21 mouse cellular contexts compared by ENCODE assay signal in the genomic region with DNA sequence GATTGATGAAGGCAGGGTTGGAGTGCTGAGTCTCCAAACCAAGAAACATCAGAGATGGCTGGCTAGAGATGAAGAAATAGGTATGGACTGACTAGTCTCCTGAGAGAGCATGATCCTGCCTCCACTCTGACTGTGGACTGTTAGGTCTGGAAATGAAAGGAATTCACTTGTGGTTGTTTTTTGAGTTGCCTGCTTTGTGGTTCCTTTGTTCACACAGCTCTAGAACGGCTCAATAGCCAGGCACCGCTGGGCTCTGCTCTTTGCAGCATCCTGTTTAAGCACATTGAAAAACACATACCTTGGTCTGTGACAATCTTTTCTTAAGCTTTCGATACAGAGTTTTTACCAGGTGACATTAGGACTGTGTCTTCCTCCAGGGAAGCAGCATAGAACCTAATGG.
"Had no signal": no experiment of that assay in that cellular context is flagged by ENCODE, and none has a peak within 500 bp of the region (broad histone marks: within the 10 kb centered on the region; RNA-seq: fewer than 3 reads in every experiment).

No protein-coding gene starts in this region.

- H3K4me2 ChIP-seq: limb, embryonic 15.5 days; liver, embryonic 11.5 days; lung, embryonic 14.5 days; midbrain, embryonic 13.5 days; neural tube, embryonic 12.5 days; neural tube, embryonic 15.5 days had no signal

- H3K27me3 ChIP-seq: limb, embryonic 15.5 days; neural tube, embryonic 12.5 days; neural tube, embryonic 15.5 days had no signal

- ATAC-seq: liver, postnatal 0 days; lung, postnatal 0 days; midbrain, embryonic 13.5 days had no signal

- H3K27ac ChIP-seq: limb, embryonic 15.5 days; liver, embryonic 14.5 days; macrophage; midbrain, embryonic 13.5 days; neural tube, embryonic 12.5 days; neural tube, embryonic 15.5 days; stomach, postnatal 0 days had no signal

- DNase-seq: kidney, adult 18-20 months; kidney, adult 9 months; kidney, postnatal 14 days; layer of hippocampus, adult 9-11 months; liver, postnatal 0 days; lung, embryonic 14.5 days; right cerebral cortex, adult 18-20 months; right cerebral cortex, postnatal 14 days; right cerebral cortex, postnatal 4 days; thymus, adult 2 months; thymus, postnatal 14 days had no signal

- H3K4me3 ChIP-seq: layer of hippocampus, adult 2 months; limb, embryonic 15.5 days; midbrain, embryonic 13.5 days; neural tube, embryonic 12.5 days; neural tube, embryonic 15.5 days had no signal

- H3K9me3 ChIP-seq: limb, embryonic 15.5 days; midbrain, embryonic 13.5 days; neural tube, embryonic 12.5 days; neural tube, embryonic 15.5 days had no signal

- H3K36me3 ChIP-seq: limb, embryonic 15.5 days; midbrain, embryonic 13.5 days; neural tube, embryonic 12.5 days; neural tube, embryonic 15.5 days had no signal

- H3K9ac ChIP-seq: limb, embryonic 15.5 days; liver, embryonic 14.5 days; liver, postnatal 0 days; lung, embryonic 14.5 days; midbrain, embryonic 13.5 days; neural tube, embryonic 12.5 days; neural tube, embryonic 15.5 days had no signal
